Mouse (Mus musculus) cerebellum, adult (tissue): Measurements from ENCODE around the gene Snrk.
A peak's percentile ranks its signal among the peaks of the same experiment; 100 is the strongest.

Experiments used
- ATAC-seq: cut with Nextera tagmentation; 2 replicates; pipeline ENCODE4 v1.9.2; 2017; ENCODE audit warnings: mild to moderate bottlenecking, moderate library complexity, mixed read lengths; ENCODE audit not compliant: insufficient number of reproducible peaks, low FRiP score, low TSS enrichment

Snrk gene

GRCm38 (mm10) chr9:122104285-122104829 is 12.7 kb upstream of the Snrk start:
- no peak for ATAC-seq

- ATAC-seq = no peak
Observed at GRCm38 (mm10) chr9:122107701-122108375, 9.2 kb upstream of the Snrk start.

GRCm38 (mm10) chr9:122109553-122110225 is 7.4 kb upstream of the Snrk start:
- ATAC-seq = no peak

- no peak for ATAC-seq
Observed at GRCm38 (mm10) chr9:122110508-122110907, 6.6 kb upstream of the Snrk start.

GRCm38 (mm10) chr9:122110921-122111320 is 6.1 kb upstream of the Snrk start:
- no peak for ATAC-seq

- ATAC-seq = no peak
Observed at GRCm38 (mm10) chr9:122115552-122115951, 1.5 kb upstream of the Snrk start.

- ATAC-seq = no peak
Observed at GRCm38 (mm10) chr9:122116359-122116758, 707 bp upstream of the Snrk start.

GRCm38 (mm10) chr9:122117692-122118529 is 845 bp downstream of the Snrk start:
- no peak for ATAC-seq

- peak; percentile 56 for ATAC-seq
Observed at GRCm38 (mm10) chr9:122120089-122120488, 3.0 kb downstream of the Snrk start.

- ATAC-seq = no peak
Observed at GRCm38 (mm10) chr9:122122113-122122512, 5.0 kb downstream of the Snrk start.

- ATAC-seq = no peak
Observed at GRCm38 (mm10) chr9:122123181-122123580, 6.1 kb downstream of the Snrk start.

GRCm38 (mm10) chr9:122125723-122126290 is 8.7 kb downstream of the Snrk start:
- no peak for ATAC-seq

- ATAC-seq = no peak
Observed at GRCm38 (mm10) chr9:122126790-122127189, 9.7 kb downstream of the Snrk start.

GRCm38 (mm10) chr9:122127271-122127785 is 10.3 kb downstream of the Snrk start:
- ATAC-seq = no peak

- no peak for ATAC-seq
Observed at GRCm38 (mm10) chr9:122128686-122129085, 11.6 kb downstream of the Snrk start.

- ATAC-seq = no peak
Observed at GRCm38 (mm10) chr9:122130666-122131065, 13.6 kb downstream of the Snrk start.

GRCm38 (mm10) chr9:122132145-122132544 is 15.1 kb downstream of the Snrk start:
- no peak for ATAC-seq

- 0 out of 2 replicates have a peak, but pooled peaks have one; percentile 20 for ATAC-seq
Observed at GRCm38 (mm10) chr9:122135095-122135884, 18.2 kb downstream of the Snrk start.

GRCm38 (mm10) chr9:122135885-122136170 is 18.8 kb downstream of the Snrk start:
- no peak for ATAC-seq

- ATAC-seq = no peak
Observed at GRCm38 (mm10) chr9:122137960-122138359, 20.9 kb downstream of the Snrk start.
